Mouse (Mus musculus) urinary bladder, adult 18-20 months (tissue): ENCODE measurements around the gene Jak1.

Experiments used
- DNase-seq, 2 experiments: peaks; one replicate each; pipeline ENCODE4 v3.0.0; 2022; ENCODE audit warnings: low spot score in 2 of 2, mixed read lengths in 2 of 2

Gene Jak1

GRCm38 (mm10) chr4:101192241-101192976 lies 72.7 kb downstream of the Jak1 start:
- no peak for DNase-seq

- no peak for DNase-seq
These were observed 77.7 kb downstream of the Jak1 start for GRCm38 (mm10) chr4:101187381-101187780.

GRCm38 (mm10) chr4:101186591-101186990 lies 78.5 kb downstream of the Jak1 start:
- no peak for DNase-seq

- no peak for DNase-seq
These were observed 79.9 kb downstream of the Jak1 start for GRCm38 (mm10) chr4:101185216-101185615.

GRCm38 (mm10) chr4:101182603-101183011 lies 82.5 kb downstream of the Jak1 start:
- DNase-seq, result no peak

GRCm38 (mm10) chr4:101180681-101181080 lies 84.4 kb downstream of the Jak1 start:
- no peak for DNase-seq

GRCm38 (mm10) chr4:101179836-101180235 lies 85.2 kb downstream of the Jak1 start:
- DNase-seq, result no peak

- DNase-seq, result no peak
These were observed 86.0 kb downstream of the Jak1 start for GRCm38 (mm10) chr4:101179076-101179475.

- no peak for DNase-seq
These were observed 87.3 kb downstream of the Jak1 start for GRCm38 (mm10) chr4:101177796-101178195.

GRCm38 (mm10) chr4:101176123-101176522 lies 89.0 kb downstream of the Jak1 start:
- no peak for DNase-seq

- DNase-seq, result no peak
These were observed 90.0 kb downstream of the Jak1 start for GRCm38 (mm10) chr4:101174916-101175625.

- DNase-seq, result no peak
These were observed 92.3 kb downstream of the Jak1 start for GRCm38 (mm10) chr4:101172738-101173137.

- no peak for DNase-seq
These were observed 96.8 kb downstream of the Jak1 start for GRCm38 (mm10) chr4:101168189-101168778.

GRCm38 (mm10) chr4:101167777-101168176 lies 97.3 kb downstream of the Jak1 start:
- DNase-seq, result no peak

- no peak for DNase-seq
These were observed 99.3 kb downstream of the Jak1 start for GRCm38 (mm10) chr4:101165776-101166175.

- no peak for DNase-seq
These were observed 100.4 kb downstream of the Jak1 start for GRCm38 (mm10) chr4:101164673-101165072.

GRCm38 (mm10) chr4:101164189-101164588 lies 100.9 kb downstream of the Jak1 start:
- DNase-seq, result no peak

- DNase-seq, result no peak
These were observed 104.3 kb downstream of the Jak1 start for GRCm38 (mm10) chr4:101160821-101161220.

GRCm38 (mm10) chr4:101159191-101159764 lies 105.8 kb downstream of the Jak1 start:
- no peak for DNase-seq

- no peak for DNase-seq
These were observed 106.8 kb downstream of the Jak1 start for GRCm38 (mm10) chr4:101158282-101158681.

GRCm38 (mm10) chr4:101157476-101157875 lies 107.6 kb downstream of the Jak1 start:
- no peak for DNase-seq

- no peak for DNase-seq
These were observed 109.5 kb downstream of the Jak1 start for GRCm38 (mm10) chr4:101155541-101155940.
